Mouse (Mus musculus): ENCODE measurements at regions not wholly inside any gene's neighbourhood (a gene's known extent, or its start where the extent isn't known, plus 50 kb on each side); places are given as distances from the start of the nearest gene placed in this dataset.

DNA sequence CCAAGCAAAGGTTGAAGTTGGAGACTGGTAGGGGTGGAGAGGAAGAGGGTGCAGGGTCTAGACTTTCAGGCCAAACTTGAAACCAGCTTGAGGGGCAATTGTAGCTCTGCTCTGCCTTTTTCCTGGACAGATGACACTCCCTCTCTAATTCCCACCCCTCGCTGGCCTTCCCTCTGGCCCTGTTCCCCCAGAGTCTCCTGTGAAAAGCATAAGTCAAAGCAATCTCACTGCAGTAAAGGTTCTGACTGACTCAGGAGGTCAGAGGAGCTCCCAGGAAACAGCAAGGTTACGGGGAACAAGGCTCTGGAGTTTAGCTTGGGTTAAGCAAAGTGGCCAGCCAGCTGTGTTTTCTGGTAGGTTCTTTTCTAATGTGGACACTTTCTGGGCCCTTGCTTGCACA lies 218.5 kb downstream of the Rplp1 start:
- TF ChIP-seq CTCF (IDR thresholded peaks at IDR 0.05; ENCODE audit: low read depth) (no peak), EP300 (IDR thresholded peaks at IDR 0.05; ENCODE audit: low read depth) (no peak)
